Mouse (Mus musculus) neural tube, embryonic 10.5 days (tissue): Measurements from ENCODE around the gene Olfr1176.

Source experiments
- DNase-seq: peaks from one replicate; pipeline ENCODE4 v3.0.0-alpha.2; 2017; ENCODE audit warnings: low spot score; ENCODE audit errors: extremely low spot score

Olfr1176 gene

DNA sequence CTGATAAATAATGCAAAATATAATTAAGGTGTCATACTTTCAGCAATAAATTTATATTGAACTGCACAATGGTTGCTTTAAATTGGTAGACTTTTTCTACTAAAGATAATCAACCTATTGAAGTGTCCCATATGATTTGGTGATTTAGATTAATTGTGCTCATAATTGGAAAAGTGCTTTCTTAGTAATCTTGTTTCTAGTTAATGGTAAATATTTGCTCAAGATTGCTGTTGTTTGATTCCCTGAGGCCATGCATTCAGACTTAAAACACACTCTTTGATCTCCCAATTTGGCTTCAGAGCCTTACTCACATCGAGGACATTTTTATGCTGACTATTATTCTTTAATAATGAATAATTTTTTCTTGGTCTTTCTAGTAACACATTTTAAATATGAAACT, at the start of gene Olfr1176:
Gene Olfr1176 (plus strand): TSS at position 301 of the 400 bp plus-strand sequence.
- no peak for DNase-seq

GRCm38 (mm10) chr2:88315035-88315434, 21.5 kb upstream of the Olfr1176 start, which contains the start of gene Olfr1174-ps:
Olfr1174-ps (minus strand) TSS chr2:88315135.
- DNase-seq = no peak

DNA sequence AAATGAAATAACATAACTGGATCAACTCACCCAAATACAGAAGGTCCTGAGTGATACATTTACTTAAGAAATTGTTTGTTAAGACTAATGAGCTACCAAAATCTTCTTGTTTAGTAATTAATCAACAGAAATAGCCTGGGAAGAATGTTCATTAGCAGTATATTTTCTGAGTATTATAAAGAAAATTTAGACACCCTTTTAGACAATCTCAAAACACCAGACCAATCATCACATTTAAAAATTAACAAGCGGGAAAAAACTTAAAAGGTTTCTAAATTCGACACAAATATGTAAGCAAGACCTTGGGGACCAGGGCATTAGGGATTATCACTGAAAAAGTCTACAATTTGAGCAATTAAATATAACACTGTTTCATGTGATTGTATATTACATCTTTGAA, 9.4 kb upstream of the Olfr1176 start, which contains the start of gene Olfr1175-ps:
Gene Olfr1175-ps (minus strand): TSS at position 101 of the 400 bp plus-strand sequence.
- DNase-seq = no peak

- no peak for DNase-seq
These were observed 9.9 kb downstream of the Olfr1176 start, which contains the start of gene Olfr1177-ps for GRCm38 (mm10) chr2:88346392-88346791. Olfr1177-ps (minus strand) TSS chr2:88346492.

GRCm38 (mm10) chr2:88356304-88356703, 19.8 kb downstream of the Olfr1176 start:
- no peak for DNase-seq

- no peak for DNase-seq
These were observed 50.2 kb downstream of the Olfr1176 start, which contains the start of gene Olfr1178 for GRCm38 (mm10) chr2:88386762-88387161. Olfr1178 (plus strand) TSS chr2:88387062.
